Mouse (Mus musculus): ENCODE data around the gene Grk2. TPM values are rescaled to one million over a fixed set of nuclear protein-coding genes. Genes with fewer than 3 reads are reported as not detected.

Grk2 gene
- polyA plus RNA-seq, 1 experiment from 2014 or later, result 19.2 TPM

DNA sequence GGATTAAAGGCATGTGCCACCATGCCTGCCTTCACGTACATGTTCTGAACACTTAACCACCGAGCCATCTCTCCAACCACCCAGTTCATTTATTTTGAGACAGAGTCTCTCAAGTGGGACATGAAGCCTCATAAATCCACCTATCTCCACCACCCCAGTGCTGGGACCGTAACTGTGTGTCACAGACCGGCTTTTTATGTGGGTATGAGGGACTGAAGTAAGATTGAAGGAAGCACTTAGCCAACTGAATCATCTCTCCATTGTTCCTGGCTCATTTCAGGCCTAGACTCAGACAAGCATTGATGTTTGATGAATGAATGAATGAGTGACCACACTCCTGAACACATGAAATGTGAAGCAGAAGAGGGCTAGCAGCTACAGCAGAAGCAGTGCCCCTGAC is 3.3 kb upstream of the Grk2 start:
- 93% methylated on average over 4 of the region's 4 CpGs for WGBS
- no peaks in the 10 kb centered on the region for H3K27me3 ChIP-seq (replicated peaks; ENCODE audit: control insufficient read depth, insufficient read depth, low read length)
- ATAC-seq (replicated peaks; ENCODE audit: low FRiP score, low TSS enrichment, low read depth), result no peak

DNA sequence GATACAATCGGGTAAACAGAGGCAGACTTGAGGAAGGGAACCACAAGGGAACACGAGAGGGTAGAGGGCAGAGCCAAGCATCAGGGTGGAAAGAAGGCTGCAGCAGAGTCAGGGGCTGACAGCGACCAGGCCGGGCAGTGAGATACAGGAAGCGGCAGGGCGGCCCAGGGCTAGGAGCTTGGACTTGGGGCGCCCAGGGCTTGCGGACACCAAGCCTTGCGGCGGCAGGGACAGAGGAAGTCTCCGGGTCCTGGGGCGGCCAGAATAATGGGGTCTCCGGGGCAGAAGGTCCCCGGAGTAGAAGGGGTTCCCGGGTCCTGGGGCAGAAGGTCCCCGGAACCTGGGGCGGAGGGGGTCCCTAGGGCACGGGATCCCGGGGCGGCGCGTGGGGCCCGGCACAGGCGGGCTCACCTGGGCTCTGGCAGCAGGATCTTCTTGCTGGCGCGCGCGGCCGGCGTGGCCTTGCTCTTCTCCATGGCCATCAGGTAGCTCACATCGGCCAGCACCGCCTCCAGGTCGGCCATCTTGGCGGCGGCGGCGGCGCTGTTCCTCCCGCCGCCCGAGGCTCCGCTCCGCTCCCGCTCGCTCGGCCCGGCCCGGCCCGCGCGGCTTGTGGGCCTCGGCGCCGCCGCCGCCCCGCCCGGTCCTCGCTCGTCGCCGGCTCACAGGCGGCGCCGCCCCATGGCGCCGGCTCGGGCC is 382 bp downstream of the Grk2 start:
- Histone ChIP-seq H3K9me3 (ENCODE audit: control insufficient read depth, low read length) (no peaks in the 10 kb centered on the region), H3K36me3 (ENCODE audit: control insufficient read depth, insufficient read depth, low read length) (no peaks in the 10 kb centered on the region), H3K27me3 (replicated peaks; ENCODE audit: control insufficient read depth, insufficient read depth, low read length) (no peaks in the 10 kb centered on the region), H3K4me3 (ENCODE audit: low read depth, low read length) (peak overlapping the region; percentile 79), H3K9ac (ENCODE audit: low read length) (peak overlapping the region; percentile 91), H3K4me2 (ENCODE audit: low read length) (peak overlapping the region; percentile 76), H3K4me1 (replicated peaks; ENCODE audit: control insufficient read depth, insufficient read depth, low read length) (peaks cover 52% of the 10 kb centered on the region), H3K27ac (ENCODE audit: low read depth) (peak overlapping the region; percentile 62)
- WGBS, result under 1% methylated on average over 63 of the region's 68 CpGs
- peak; percentile 83 for DNase-seq (ENCODE audit: low spot score)
- ATAC-seq (replicated peaks; ENCODE audit: low FRiP score, low TSS enrichment, low read depth), result peak; percentile 48

More for the DNA sequence above, 3.3 kb upstream of the Grk2 start:
- H3K27ac ChIP-seq (ENCODE audit: low read depth), result no peak overlapping the region
- no peak overlapping the region for H3K4me3 ChIP-seq (ENCODE audit: low read depth, low read length)
- no peaks in the 10 kb centered on the region for H3K9me3 ChIP-seq (ENCODE audit: control insufficient read depth, low read length)
- no peak for DNase-seq (ENCODE audit: low spot score)
- H3K9ac ChIP-seq (ENCODE audit: low read length), result no peak overlapping the region
- peaks cover 16% of the 10 kb centered on the region for H3K4me1 ChIP-seq (replicated peaks; ENCODE audit: control insufficient read depth, insufficient read depth, low read length)
- H3K4me2 ChIP-seq (ENCODE audit: low read length), result no peak overlapping the region
- H3K36me3 ChIP-seq (ENCODE audit: control insufficient read depth, insufficient read depth, low read length), result peaks cover 6% of the 10 kb centered on the region

DNA sequence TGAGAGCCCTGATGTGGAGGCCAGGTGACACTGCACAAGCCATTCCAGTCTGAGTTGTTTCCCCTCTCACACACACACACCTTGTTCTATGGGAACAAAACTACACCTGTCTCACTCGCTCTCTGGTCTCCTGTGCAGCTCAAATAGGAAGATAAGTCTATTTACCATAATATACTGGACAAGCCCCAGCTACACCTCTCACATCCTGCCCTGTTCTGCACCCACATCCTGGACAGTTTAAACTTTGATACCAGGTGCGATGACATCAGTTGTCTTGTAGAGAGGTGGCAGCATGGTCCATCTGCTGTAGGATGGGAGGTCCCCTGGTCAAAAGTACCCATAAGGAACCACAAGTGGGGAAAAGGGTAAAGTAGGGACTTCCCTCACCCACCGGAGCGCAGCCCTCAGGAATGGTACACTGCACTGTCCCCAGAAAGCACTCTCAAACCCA is 1.1 kb downstream of the Grk2 start:
- H3K9ac ChIP-seq (ENCODE audit: low read length), result peak overlapping the region; percentile 91
- no peak for DNase-seq (ENCODE audit: low spot score)
- WGBS, result 43% methylated on average over 4 of the region's 4 CpGs
- H3K4me3 ChIP-seq (ENCODE audit: low read depth, low read length), result peak overlapping the region; percentile 79
- H3K27me3 ChIP-seq (replicated peaks; ENCODE audit: control insufficient read depth, insufficient read depth, low read length), result no peaks in the 10 kb centered on the region
- H3K27ac ChIP-seq (ENCODE audit: low read depth), result peak overlapping the region; percentile 62; the same call in 1 of the 2 replicates
- ATAC-seq (replicated peaks; ENCODE audit: low FRiP score, low TSS enrichment, low read depth), result no peak
- H3K4me2 ChIP-seq (ENCODE audit: low read length), result peak overlapping the region; percentile 76
- peaks cover 59% of the 10 kb centered on the region for H3K4me1 ChIP-seq (replicated peaks; ENCODE audit: control insufficient read depth, insufficient read depth, low read length)
- no peaks in the 10 kb centered on the region for H3K9me3 ChIP-seq (ENCODE audit: control insufficient read depth, low read length)
- H3K36me3 ChIP-seq (ENCODE audit: control insufficient read depth, insufficient read depth, low read length), result no peaks in the 10 kb centered on the region

DNA sequence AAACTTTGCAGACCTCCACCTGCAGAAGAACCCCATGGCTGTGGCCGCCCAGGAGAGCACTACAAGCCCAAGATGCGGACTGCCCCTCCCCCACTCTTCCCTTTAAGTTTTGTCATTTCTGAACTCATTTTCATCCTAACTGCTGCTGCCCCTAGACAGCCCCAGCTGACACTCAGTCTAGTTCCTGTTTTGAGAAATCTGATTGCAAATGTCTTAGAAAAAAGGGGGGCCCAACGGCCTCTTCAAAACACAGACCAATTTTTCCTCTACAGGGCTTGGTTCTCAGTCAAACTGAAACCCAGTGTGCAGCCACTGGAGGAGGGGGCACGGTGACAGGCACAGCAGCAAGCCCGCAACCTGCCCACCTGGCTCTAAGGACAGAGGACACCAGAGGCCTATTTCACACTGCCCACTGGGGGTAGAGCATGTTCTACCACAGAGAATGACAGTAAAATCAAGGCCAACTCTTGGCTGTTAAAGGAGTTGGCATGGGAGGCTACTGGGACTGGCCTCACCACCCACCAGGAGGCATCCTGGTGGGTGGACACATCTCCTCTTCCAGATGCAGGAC is 1.7 kb downstream of the Grk2 start:
- 66% methylated on average over 5 of the region's 5 CpGs for WGBS
- peak overlapping the region; percentile 91 for H3K9ac ChIP-seq (ENCODE audit: low read length)

DNA sequence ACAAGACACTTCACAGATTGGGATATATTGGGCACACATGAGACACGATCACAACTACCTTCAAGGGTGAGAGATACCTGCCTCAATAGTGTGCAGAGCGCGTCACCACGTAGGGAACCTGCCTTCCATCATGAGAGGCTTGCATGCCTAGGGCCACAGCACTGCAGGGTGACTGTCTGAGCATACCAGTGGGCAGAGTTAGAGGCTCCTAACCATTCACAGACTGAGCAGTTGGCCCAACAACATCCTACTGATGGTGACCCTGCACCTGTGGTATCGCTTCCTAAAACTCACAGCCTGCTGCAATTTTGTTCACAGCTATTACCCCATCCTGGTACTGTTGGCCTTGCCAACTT is 2.4 kb downstream of the Grk2 start:
- ATAC-seq (replicated peaks; ENCODE audit: low FRiP score, low TSS enrichment, low read depth), result no peak
- H3K9ac ChIP-seq (ENCODE audit: low read length), result no peak overlapping the region
- H3K9me3 ChIP-seq (ENCODE audit: control insufficient read depth, low read length), result no peaks in the 10 kb centered on the region
- no peak overlapping the region for H3K27ac ChIP-seq (ENCODE audit: low read depth)
- H3K4me3 ChIP-seq (ENCODE audit: low read depth, low read length), result no peak overlapping the region
- no peaks in the 10 kb centered on the region for H3K36me3 ChIP-seq (ENCODE audit: control insufficient read depth, insufficient read depth, low read length)
- no peak overlapping the region; the same call in 1 of the 2 replicates for H3K4me2 ChIP-seq (ENCODE audit: low read length)
- no peaks in the 10 kb centered on the region for H3K27me3 ChIP-seq (replicated peaks; ENCODE audit: control insufficient read depth, insufficient read depth, low read length)
- 95% methylated on average over 5 of the region's 5 CpGs for WGBS
- DNase-seq (ENCODE audit: low spot score), result no peak
- H3K4me1 ChIP-seq (replicated peaks; ENCODE audit: control insufficient read depth, insufficient read depth, low read length), result peaks cover 59% of the 10 kb centered on the region

More for the DNA sequence above, 1.7 kb downstream of the Grk2 start:
- peaks cover 59% of the 10 kb centered on the region for H3K4me1 ChIP-seq (replicated peaks; ENCODE audit: control insufficient read depth, insufficient read depth, low read length)
- H3K4me2 ChIP-seq (ENCODE audit: low read length), result peak overlapping the region; percentile 76
- ATAC-seq (replicated peaks; ENCODE audit: low FRiP score, low TSS enrichment, low read depth) (no peak), DNase-seq (ENCODE audit: low spot score) (no peak)
- H3K4me3 ChIP-seq (ENCODE audit: low read depth, low read length), result peak overlapping the region; percentile 79
- H3K27me3 ChIP-seq (replicated peaks; ENCODE audit: control insufficient read depth, insufficient read depth, low read length), result no peaks in the 10 kb centered on the region
- H3K36me3 ChIP-seq (ENCODE audit: control insufficient read depth, insufficient read depth, low read length), result no peaks in the 10 kb centered on the region
- no peaks in the 10 kb centered on the region for H3K9me3 ChIP-seq (ENCODE audit: control insufficient read depth, low read length)
- H3K27ac ChIP-seq (ENCODE audit: low read depth), result no peak overlapping the region

DNA sequence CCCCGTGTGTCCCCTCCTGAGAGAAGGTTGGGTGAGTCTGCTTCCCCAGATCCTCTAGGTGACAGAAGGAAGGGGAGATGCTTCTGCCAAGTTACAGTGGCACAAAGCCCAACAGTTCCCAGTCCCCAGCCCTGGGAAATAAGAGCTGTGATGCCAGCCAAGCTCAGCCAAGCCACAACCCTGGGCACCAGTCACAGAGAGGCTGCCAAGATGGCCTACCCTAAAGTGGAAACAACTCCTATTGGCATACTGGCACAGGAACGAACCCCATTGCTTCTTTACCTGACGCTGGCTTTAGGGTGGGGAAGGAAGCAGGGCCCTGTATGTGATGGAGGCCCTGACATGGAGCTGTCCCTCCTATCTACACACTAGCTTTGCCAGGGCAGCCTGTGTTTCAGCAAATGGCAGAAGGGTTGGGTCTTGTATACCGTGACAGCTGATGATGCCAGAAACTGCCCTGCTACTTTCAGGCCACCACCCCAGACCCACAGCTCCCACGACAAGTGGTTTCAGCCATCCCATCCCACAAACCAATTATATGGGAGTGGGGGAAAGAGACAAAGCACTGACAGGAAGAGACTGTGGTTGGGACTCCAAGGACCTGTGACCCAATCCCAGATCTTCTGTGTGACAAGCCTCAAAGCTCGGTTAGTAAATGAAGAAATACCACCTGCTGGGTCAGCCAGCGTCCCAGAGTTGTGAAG is 2.9 kb downstream of the Grk2 start:
- H3K9me3 ChIP-seq (ENCODE audit: control insufficient read depth, low read length), result no peaks in the 10 kb centered on the region
- peak overlapping the region; percentile 75 for H3K27ac ChIP-seq (ENCODE audit: low read depth)
- H3K4me2 ChIP-seq (ENCODE audit: low read length), result peak overlapping the region; percentile 54
- ATAC-seq (replicated peaks; ENCODE audit: low FRiP score, low TSS enrichment, low read depth), result no peak
- no peaks in the 10 kb centered on the region for H3K36me3 ChIP-seq (ENCODE audit: control insufficient read depth, insufficient read depth, low read length)
- 0 out of 2 replicates have a peak overlapping the region, but pooled peaks have one; percentile 25 for H3K9ac ChIP-seq (ENCODE audit: low read length)
- no peak for DNase-seq (ENCODE audit: low spot score)
- 60% methylated on average over 7 of the region's 7 CpGs for WGBS
- H3K4me3 ChIP-seq (ENCODE audit: low read depth, low read length), result no peak overlapping the region
- no peaks in the 10 kb centered on the region for H3K27me3 ChIP-seq (replicated peaks; ENCODE audit: control insufficient read depth, insufficient read depth, low read length)
- H3K4me1 ChIP-seq (replicated peaks; ENCODE audit: control insufficient read depth, insufficient read depth, low read length), result peaks cover 59% of the 10 kb centered on the region

DNA sequence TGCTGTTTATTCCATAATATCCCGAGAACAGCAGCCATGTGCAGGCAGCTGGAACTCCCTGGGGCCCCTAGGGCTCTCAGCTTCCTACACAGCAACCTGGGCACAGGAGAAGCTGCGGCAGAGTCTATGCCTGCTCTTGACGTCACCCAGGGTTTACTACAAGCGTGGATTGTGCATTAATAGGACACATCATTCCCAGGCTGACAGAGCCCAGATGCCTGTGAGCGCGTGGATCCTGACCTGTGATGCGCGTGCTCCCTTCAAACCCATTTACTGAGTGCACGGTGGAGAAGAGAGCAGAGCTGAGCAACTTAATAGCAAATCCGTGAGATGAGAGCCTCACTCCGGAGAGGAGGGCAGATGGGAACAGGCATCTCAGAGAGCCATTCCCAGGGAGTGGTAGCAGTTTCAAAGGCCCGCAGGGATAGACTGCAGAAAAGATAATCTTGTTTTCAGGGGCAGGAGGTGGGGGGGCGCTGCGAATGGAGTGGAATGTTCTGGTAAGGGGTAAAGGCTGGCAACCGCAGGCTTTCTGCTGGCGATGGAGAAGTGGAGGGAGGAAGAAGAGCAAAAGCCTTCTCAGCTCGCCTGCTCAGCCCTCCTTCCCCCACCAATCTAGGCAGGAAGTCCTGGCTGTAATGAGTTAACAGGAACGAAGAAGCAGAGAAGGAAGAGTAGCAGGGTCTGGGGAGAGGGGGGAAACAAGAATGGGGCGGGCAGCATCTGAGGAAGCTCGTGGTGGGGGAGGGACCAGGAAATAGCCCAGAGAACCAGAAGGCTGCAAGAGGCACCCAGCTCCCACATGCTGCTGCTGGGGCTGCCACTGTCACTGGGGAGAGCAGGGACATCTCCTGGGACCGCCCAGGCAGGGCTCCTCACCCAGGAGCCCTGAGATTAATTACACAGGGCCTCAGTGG is 4.0 kb downstream of the Grk2 start:
- H3K36me3 ChIP-seq (ENCODE audit: control insufficient read depth, insufficient read depth, low read length), result no peaks in the 10 kb centered on the region
- H3K27me3 ChIP-seq (replicated peaks; ENCODE audit: control insufficient read depth, insufficient read depth, low read length), result no peaks in the 10 kb centered on the region
- no peak for ATAC-seq (replicated peaks; ENCODE audit: low FRiP score, low TSS enrichment, low read depth)
- no peaks in the 10 kb centered on the region for H3K9me3 ChIP-seq (ENCODE audit: control insufficient read depth, low read length)
- peak overlapping the region; percentile 54 for H3K4me2 ChIP-seq (ENCODE audit: low read length)
- 15% methylated on average over 20 of the region's 21 CpGs for WGBS
- DNase-seq (ENCODE audit: low spot score), result peak; percentile 65
- peaks cover 59% of the 10 kb centered on the region for H3K4me1 ChIP-seq (replicated peaks; ENCODE audit: control insufficient read depth, insufficient read depth, low read length)
- peak overlapping the region; percentile 25 for H3K9ac ChIP-seq (ENCODE audit: low read length)
- peak overlapping the region; percentile 2; the same call in 1 of the 2 replicates for H3K4me3 ChIP-seq (ENCODE audit: low read depth, low read length)
- H3K27ac ChIP-seq (ENCODE audit: low read depth), result peak overlapping the region; percentile 75

Data from intestine, embryonic 14.5 days (tissue).